Mouse (Mus musculus) neural tube, embryonic 14.5 days (tissue): ENCODE results near the gene Ppp1r9a. TPM values are rescaled to one million over a fixed set of nuclear protein-coding genes. Genes with fewer than 3 reads are reported as not detected.
A peak's percentile ranks its signal among the peaks of the same experiment; 100 is the strongest.
"Not testable (repeated sequence)": the region's sequence is repeated elsewhere in the genome, so short reads cannot be mapped to it uniquely, and the experiment has no call there.

Source experiments
- ATAC-seq: fragments of 200-750 bp; cut with Nextera tagmentation; 2 replicates; pipeline ENCODE4 v1.8.0; 2017; ENCODE audit warnings: low read depth, mild to moderate bottlenecking, moderate TSS enrichment, moderate library complexity
- H3K27ac ChIP-seq: fragments of 300-500 bp; sonication (generic); 2 replicates; pipeline ENCODE4 v1.5.1; 2014; ENCODE audit warnings: low read depth, mild to moderate bottlenecking, control low read depth, low read length, moderate library complexity, mixed read lengths
- H3K27me3 ChIP-seq: fragments of 300-500 bp; sonication (generic); 2 replicates; pipeline ENCODE4 v1.6.1; 2014; ENCODE audit warnings: low read length; ENCODE audit not compliant: control insufficient read depth, insufficient read depth
- H3K36me3 ChIP-seq: fragments of 300-500 bp; sonication (generic); 2 replicates; pipeline ENCODE4 v1.6.1; 2014; ENCODE audit warnings: low read length, mixed read lengths; ENCODE audit not compliant: control insufficient read depth, insufficient read depth
- H3K4me1 ChIP-seq: fragments of 300-500 bp; sonication (generic); 2 replicates; pipeline ENCODE4 v1.6.1; 2014; ENCODE audit warnings: low read length; ENCODE audit not compliant: control insufficient read depth, insufficient read depth
- H3K4me2 ChIP-seq: fragments of 300-500 bp; sonication (generic); 2 replicates; pipeline ENCODE4 v1.6.1; 2014; ENCODE audit warnings: mild to moderate bottlenecking, low read depth, low read length, control low read depth
- H3K4me3 ChIP-seq: fragments of 300-500 bp; sonication (generic); 2 replicates; pipeline ENCODE4 v1.5.1; 2014; ENCODE audit warnings: low read depth, low read length, control low read depth, mixed read lengths
- H3K9ac ChIP-seq: fragments of 300-500 bp; sonication (generic); replicated peaks from 2 replicates; pipeline ENCODE4 v1.6.1; 2014; ENCODE audit warnings: low read depth, mild to moderate bottlenecking, control low read depth, low read length, mixed read lengths
- H3K9me3 ChIP-seq: fragments of 300-500 bp; sonication (generic); 2 replicates; pipeline ENCODE4 v1.6.1; 2016; ENCODE audit warnings: low read length; ENCODE audit not compliant: control insufficient read depth
- WGBS: fragments of 180-500 bp; shearing (Covaris S2); extraction: QIAGEN DNeasy Blood & Tissue Kit; methylation state at CpG from one replicate; pipeline ENCODE4 v1.1.7; 2014; 5-methylcytosine and 5-hydroxymethylcytosine counted together
- polyA plus RNA-seq: library from polyadenylated mRNA; unstranded; fragments of >200 nt; fragmentation: Nextera tagmentation; extraction: Ambion mirVana; gene quantifications from 2 replicates; pipeline ENCODE4 v1.2.1, GENCODE M21; 2014

Gene Ppp1r9a
- polyA plus RNA-seq, 1 experiment from 2014 or later, result 63.6 TPM

DNA sequence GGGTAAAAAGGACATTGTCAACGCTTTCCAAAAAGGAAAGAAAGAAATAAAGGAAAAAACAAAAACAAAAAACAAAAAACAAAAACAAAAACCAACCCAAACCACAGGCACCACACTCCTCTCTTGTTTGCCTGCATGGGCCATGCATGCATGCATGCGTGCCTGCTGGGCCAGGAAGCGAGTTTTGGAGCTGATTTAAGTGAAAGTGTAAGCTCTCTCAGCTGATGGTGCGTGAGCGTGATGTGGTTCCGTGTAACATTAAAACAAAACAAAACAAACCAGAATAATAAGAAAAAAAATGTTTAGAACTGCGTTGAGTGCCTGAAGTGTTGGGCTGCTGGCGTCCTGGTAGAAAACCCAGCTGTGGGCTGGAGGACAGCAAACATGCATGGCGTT lies 1.3 kb downstream of the Ppp1r9a start:
- H3K9me3 ChIP-seq, result no peaks in the 10 kb centered on the region
- WGBS, result under 1% methylated on average over 9 of the region's 9 CpGs
- H3K4me3 ChIP-seq, result peak overlapping the region; percentile 76
- no peaks in the 10 kb centered on the region for H3K27me3 ChIP-seq
- H3K27ac ChIP-seq, result peak overlapping the region; percentile 97
- H3K4me1 ChIP-seq, result 0 out of 2 replicates have a peak, but pooled peaks cover 6% of the 10 kb centered on the region
- H3K9ac ChIP-seq, result peak overlapping the region; percentile 92
- peak; percentile 16; the same call in 1 of the 2 replicates for ATAC-seq
- no peaks in the 10 kb centered on the region for H3K36me3 ChIP-seq
- H3K4me2 ChIP-seq, result peak overlapping the region; percentile 84

GRCm38 (mm10) chr6:4910042-4910634 lies 7.4 kb downstream of the Ppp1r9a start:
- WGBS, result 14% methylated on average over 10 of the region's 10 CpGs
- peak; percentile 65 for ATAC-seq
- H3K4me3 ChIP-seq, result no peak overlapping the region
- no peaks in the 10 kb centered on the region for H3K36me3 ChIP-seq
- no peak overlapping the region for H3K9ac ChIP-seq
- no peak overlapping the region for H3K27ac ChIP-seq
- H3K9me3 ChIP-seq, result no peaks in the 10 kb centered on the region
- no peaks in the 10 kb centered on the region for H3K27me3 ChIP-seq
- no peak overlapping the region for H3K4me2 ChIP-seq
- H3K4me1 ChIP-seq, result peaks cover 12% of the 10 kb centered on the region

GRCm38 (mm10) chr6:4918470-4918869 lies 15.8 kb downstream of the Ppp1r9a start:
- no peaks in the 10 kb centered on the region for H3K4me1 ChIP-seq
- WGBS, result 88% methylated on average over 5 of the region's 5 CpGs
- H3K9me3 ChIP-seq, result no peaks in the 10 kb centered on the region
- no peak overlapping the region for H3K4me3 ChIP-seq
- H3K27me3 ChIP-seq, result no peaks in the 10 kb centered on the region
- no peak for ATAC-seq
- no peak overlapping the region for H3K4me2 ChIP-seq
- no peak overlapping the region for H3K9ac ChIP-seq
- H3K27ac ChIP-seq, result no peak overlapping the region
- H3K36me3 ChIP-seq, result no peaks in the 10 kb centered on the region

GRCm38 (mm10) chr6:4923791-4924190 lies 21.1 kb downstream of the Ppp1r9a start:
- H3K4me2 ChIP-seq, H3K36me3 ChIP-seq, H3K27ac ChIP-seq, H3K27me3 ChIP-seq, H3K9ac ChIP-seq, H3K4me1 ChIP-seq, H3K4me3 ChIP-seq, H3K9me3 ChIP-seq: not testable (repeated sequence)
- ATAC-seq, result 0 out of 2 replicates have a peak, but pooled peaks have one; percentile 17

DNA sequence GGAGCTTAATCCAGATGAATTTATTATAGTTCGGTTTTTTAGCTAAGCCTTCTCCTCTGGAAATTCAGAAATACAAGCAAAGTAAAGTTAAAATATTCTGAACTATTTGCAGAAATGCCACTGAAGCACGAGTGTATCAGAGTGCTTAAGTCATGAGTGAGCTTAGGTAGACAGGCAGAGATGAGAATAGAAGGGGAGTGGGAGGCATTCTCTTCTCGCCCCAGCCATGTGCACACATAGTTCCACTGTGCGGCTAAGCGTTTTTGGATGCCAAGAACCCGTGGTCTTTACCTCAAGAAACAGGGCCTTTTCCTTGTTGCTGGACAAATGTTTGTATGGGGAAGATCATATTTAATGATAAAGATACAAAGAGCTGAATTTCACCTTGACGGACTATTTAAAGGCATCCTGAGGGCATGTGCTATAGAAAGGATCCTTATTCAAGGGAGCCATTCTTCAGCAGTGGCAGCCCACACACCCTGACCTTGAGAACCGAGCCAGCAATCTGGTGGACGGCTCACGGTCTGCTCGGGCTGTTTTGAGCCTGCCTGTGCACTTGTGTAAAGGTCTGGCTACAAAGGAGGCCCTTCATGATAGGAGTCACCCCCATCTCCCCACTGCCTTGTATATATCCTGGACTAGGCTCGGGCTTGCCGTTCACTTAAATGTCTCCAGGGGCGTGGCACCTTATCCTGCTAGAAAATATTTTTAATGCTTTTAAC lies 23.4 kb downstream of the Ppp1r9a start:
- no peak for ATAC-seq
- H3K4me3 ChIP-seq, result no peak overlapping the region
- H3K9ac ChIP-seq, result no peak overlapping the region
- H3K36me3 ChIP-seq, result no peaks in the 10 kb centered on the region
- no peak overlapping the region for H3K27ac ChIP-seq
- no peaks in the 10 kb centered on the region for H3K27me3 ChIP-seq
- H3K4me1 ChIP-seq, result no peaks in the 10 kb centered on the region
- H3K4me2 ChIP-seq, result no peak overlapping the region
- WGBS, result 69% methylated on average over 14 of the region's 14 CpGs
- no peaks in the 10 kb centered on the region for H3K9me3 ChIP-seq

DNA sequence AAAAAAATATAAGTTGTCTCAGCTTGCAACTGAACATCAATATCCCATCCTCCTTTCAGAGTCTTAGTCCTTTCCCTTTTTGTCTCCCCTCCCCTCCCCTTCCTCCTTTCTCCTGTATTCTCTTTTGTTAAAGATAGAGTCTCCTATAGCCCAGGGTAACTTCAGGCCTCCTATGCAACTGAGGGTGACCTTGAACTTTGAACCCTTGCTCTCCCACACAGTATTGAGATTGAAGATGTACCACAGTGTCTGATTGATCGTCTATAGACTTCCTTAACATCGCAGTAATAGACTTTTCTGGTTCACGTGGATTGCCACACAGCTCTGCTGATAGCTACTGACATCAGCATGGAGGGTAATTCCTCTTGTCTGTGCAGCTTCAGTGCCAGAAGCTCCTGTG lies 27.6 kb downstream of the Ppp1r9a start:
- no peaks in the 10 kb centered on the region for H3K4me1 ChIP-seq
- no peak overlapping the region for H3K4me2 ChIP-seq
- no peak overlapping the region for H3K4me3 ChIP-seq
- no peak overlapping the region for H3K27ac ChIP-seq
- H3K27me3 ChIP-seq, result no peaks in the 10 kb centered on the region
- WGBS, result 83% methylated on average over 3 of the region's 3 CpGs
- H3K9me3 ChIP-seq, result no peaks in the 10 kb centered on the region
- H3K9ac ChIP-seq, result no peak overlapping the region
- ATAC-seq, result no peak
- H3K36me3 ChIP-seq, result no peaks in the 10 kb centered on the region

DNA sequence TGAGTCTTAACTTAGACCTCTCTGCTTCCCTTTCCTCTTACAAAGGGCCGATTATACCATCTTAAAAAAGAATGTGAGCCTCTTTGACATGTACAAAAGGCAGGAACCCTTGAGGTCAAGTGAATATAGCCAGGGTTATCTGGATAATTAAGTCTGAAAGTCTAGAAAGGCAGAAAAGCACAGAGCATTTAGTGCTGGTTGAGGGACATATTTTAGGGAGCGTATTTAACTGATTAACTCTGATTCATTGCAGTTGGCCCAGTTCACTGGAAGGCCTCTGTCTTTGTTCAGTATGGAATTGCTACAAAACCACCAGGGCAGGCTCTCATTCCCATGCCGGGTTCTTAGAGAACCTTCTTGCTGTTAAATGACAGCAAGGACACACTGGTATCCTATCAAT lies 36.2 kb downstream of the Ppp1r9a start:
- ATAC-seq, result no peak
- no peak overlapping the region for H3K27ac ChIP-seq
- H3K4me3 ChIP-seq, result no peak overlapping the region
- 17% methylated on average over 3 of the region's 3 CpGs for WGBS
- H3K9ac ChIP-seq, result no peak overlapping the region
- H3K4me1 ChIP-seq, result no peaks in the 10 kb centered on the region
- H3K36me3 ChIP-seq, result no peaks in the 10 kb centered on the region
- no peaks in the 10 kb centered on the region for H3K9me3 ChIP-seq
- no peaks in the 10 kb centered on the region for H3K27me3 ChIP-seq
- no peak overlapping the region for H3K4me2 ChIP-seq

- Histone ChIP-seq H3K4me1 (no peaks in the 10 kb centered on the region), H3K9me3 (no peaks in the 10 kb centered on the region), H3K36me3 (no peaks in the 10 kb centered on the region), H3K9ac (no peak overlapping the region), H3K27me3 (no peaks in the 10 kb centered on the region), H3K27ac (no peak overlapping the region), H3K4me3 (no peak overlapping the region), H3K4me2 (no peak overlapping the region)
- no peak for ATAC-seq
- 65% methylated on average over 6 of the region's 6 CpGs for WGBS
Measured at GRCm38 (mm10) chr6:4940086-4940485, 37.4 kb downstream of the Ppp1r9a start.

DNA sequence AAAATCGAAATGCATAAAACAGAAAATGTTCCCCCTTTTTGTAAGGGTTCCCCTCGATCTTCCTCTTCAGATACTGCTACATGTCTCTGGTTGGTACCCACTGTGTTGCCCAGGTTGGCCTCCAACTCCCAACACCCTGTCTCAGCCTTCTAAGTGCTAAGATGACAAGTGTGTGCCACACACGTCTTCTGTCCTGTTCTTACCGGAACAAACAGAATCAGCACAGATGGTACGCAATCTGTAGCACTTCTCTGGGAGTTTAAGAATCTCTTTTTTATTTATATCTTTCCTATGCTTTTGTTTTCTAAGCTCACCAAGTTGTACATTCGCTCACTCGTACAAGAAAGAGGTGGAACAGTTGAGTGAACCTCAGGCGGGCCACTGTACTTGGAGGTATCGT lies 37.9 kb downstream of the Ppp1r9a start:
- ATAC-seq, result no peak
- Histone ChIP-seq H3K4me1 (no peaks in the 10 kb centered on the region), H3K9me3 (no peaks in the 10 kb centered on the region), H3K27ac (no peak overlapping the region), H3K9ac (no peak overlapping the region), H3K27me3 (no peaks in the 10 kb centered on the region), H3K36me3 (no peaks in the 10 kb centered on the region), H3K4me3 (no peak overlapping the region), H3K4me2 (no peak overlapping the region)
- 92% methylated on average over 9 of the region's 9 CpGs for WGBS
